Mouse (Mus musculus) forebrain, embryonic 10.5 days (tissue): Measurements from ENCODE around the gene Mrtfa. TPM values are rescaled to one million over a fixed set of nuclear protein-coding genes. Genes with fewer than 3 reads are reported as not detected.

ENCODE experiments used
- DNase-seq: peaks from one replicate; pipeline ENCODE4 v3.0.0-alpha.2; 2017; ENCODE audit warnings: low spot score; ENCODE audit errors: extremely low spot score
- H3K27ac ChIP-seq: fragments of 300-500 bp; sonication (generic); 2 replicates; pipeline ENCODE4 v1.5.1; 2016; ENCODE audit warnings: mild to moderate bottlenecking
- H3K27me3 ChIP-seq: fragments of 300-500 bp; sonication (generic); 2 replicates; pipeline ENCODE4 v1.6.1; 2016; ENCODE audit warnings: mild to moderate bottlenecking; ENCODE audit not compliant: poor library complexity, severe bottlenecking
- H3K36me3 ChIP-seq: fragments of 300-500 bp; sonication (generic); replicated peaks from 2 replicates; pipeline ENCODE4 v1.6.1; 2016; ENCODE audit warnings: mild to moderate bottlenecking, moderate library complexity
- H3K4me1 ChIP-seq: fragments of 300-500 bp; sonication (generic); 2 replicates; pipeline ENCODE4 v1.6.1; 2016
- H3K4me3 ChIP-seq: fragments of 300-500 bp; sonication (generic); 2 replicates; pipeline ENCODE4 v1.5.1; 2016; ENCODE audit warnings: mild to moderate bottlenecking, moderate library complexity
- H3K9me3 ChIP-seq: fragments of 300-500 bp; sonication (generic); 2 replicates; pipeline ENCODE4 v1.6.1; 2016; ENCODE audit warnings: mild to moderate bottlenecking, moderate library complexity
- WGBS: fragments of 180-500 bp; shearing (Covaris S2); methylation state at CpG from one replicate; pipeline ENCODE4 v1.1.7; 2016; 5-methylcytosine and 5-hydroxymethylcytosine counted together
- polyA plus RNA-seq: library from polyadenylated mRNA; unstranded; fragments of >200 nt; fragmentation: Nextera tagmentation; extraction: Ambion mirVana; gene quantifications from 2 replicates; pipeline ENCODE4 v1.2.1, GENCODE M21; 2016

The Mrtfa gene
- polyA plus RNA-seq, 1 experiment from 2014 or later: 21.7 TPM

DNA sequence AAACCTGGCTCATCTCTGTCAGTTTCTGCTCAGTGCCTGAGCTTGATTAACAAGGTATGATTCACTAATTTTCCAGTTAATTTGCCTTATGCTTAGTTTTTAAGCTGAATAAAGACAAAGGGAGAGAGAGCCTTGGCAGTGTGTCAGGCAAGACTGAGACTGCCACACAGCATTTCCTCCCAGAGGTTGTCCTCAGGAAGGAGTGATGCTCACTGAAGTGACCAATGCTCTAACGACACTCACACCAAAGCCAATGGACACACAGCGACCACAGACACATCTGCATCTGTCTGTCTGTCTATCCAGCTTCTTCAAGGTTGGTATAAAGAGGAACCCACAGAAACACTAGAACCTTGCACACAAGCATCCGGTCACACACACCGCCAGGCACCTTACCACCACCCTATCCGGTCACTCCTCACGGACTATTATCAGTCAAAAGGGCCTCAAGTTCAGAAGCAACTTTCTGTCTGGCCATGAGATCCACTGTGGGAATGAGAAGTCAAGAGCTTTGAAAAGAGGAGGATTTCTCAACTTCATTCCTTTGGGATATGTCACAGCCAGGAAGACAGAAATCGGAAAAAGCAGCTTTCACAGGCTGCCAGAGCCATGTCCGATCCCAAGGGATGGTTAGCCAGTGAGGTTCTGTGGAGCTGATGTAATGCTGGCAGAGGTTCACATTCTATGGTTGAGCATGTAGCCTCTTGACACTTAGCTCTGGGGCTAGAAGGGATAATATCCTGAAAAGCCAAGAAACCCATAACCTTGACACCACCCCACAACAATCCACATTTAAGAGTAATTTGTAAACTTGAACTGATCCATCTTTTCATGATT lies 103.7 kb downstream of the Mrtfa start:
- WGBS: 92% methylated on average over 8 of the region's 8 CpGs
- Histone ChIP-seq H3K27ac (no peak overlapping the region), H3K4me1 (peaks cover 36% of the 10 kb centered on the region), H3K4me3 (no peak overlapping the region), H3K36me3 (no peaks in the 10 kb centered on the region), H3K9me3 (no peaks in the 10 kb centered on the region), H3K27me3 (no peaks in the 10 kb centered on the region)
- no peak for DNase-seq

DNA sequence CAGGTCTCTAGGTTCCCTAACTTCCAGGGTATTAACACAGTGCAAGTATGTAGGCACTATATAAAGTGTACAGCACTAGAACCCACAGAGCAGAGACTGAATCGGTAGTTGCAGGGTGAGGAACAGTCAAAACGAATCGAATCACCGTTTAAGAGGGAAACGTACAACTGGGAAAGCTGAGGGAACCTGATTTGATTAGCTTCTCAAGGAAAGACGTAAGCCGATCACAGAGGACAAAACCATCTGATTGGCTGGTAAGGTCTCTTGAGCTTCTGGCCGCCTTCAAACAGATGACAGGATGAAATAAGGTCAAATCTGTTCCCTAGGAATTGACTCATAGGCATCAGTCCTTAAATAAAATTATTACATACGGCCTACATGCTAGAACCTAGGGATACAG lies 106.7 kb downstream of the Mrtfa start:
- H3K27me3 ChIP-seq: no peaks in the 10 kb centered on the region
- no peak for DNase-seq
- H3K4me1 ChIP-seq: peaks cover 33% of the 10 kb centered on the region
- H3K36me3 ChIP-seq: no peaks in the 10 kb centered on the region
- H3K4me3 ChIP-seq: no peak overlapping the region
- no peaks in the 10 kb centered on the region for H3K9me3 ChIP-seq
- no peak overlapping the region for H3K27ac ChIP-seq
- WGBS: 87% methylated on average over 9 of the region's 9 CpGs

DNA sequence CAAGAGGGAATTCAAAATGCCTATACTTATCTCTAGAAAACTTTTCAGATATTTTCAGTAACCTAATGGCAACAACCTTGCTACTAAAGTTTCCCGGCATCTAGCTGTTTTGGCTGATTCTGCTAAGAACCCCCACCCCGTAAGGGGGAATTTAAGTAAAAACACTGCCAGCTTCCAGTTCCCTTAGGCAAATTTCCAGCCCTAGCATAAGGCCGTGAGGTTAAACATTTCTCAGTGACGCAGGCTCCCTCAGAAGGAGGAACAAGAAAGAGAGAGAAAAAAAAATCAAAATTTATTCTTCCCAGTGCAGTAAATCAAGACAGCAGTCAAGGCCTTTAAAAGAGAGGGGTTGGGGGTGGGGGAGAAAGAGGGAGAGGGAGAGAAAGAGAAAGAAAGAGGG lies 107.3 kb downstream of the Mrtfa start:
- H3K36me3 ChIP-seq: no peaks in the 10 kb centered on the region
- no peak overlapping the region for H3K4me3 ChIP-seq
- H3K4me1 ChIP-seq: peaks cover 29% of the 10 kb centered on the region
- WGBS: 80% methylated on average over 4 of the region's 4 CpGs
- no peak for DNase-seq
- H3K27me3 ChIP-seq: no peaks in the 10 kb centered on the region
- no peaks in the 10 kb centered on the region for H3K9me3 ChIP-seq
- H3K27ac ChIP-seq: no peak overlapping the region

- WGBS: 88% methylated on average over 4 of the region's 4 CpGs
- H3K9me3 ChIP-seq: no peaks in the 10 kb centered on the region
- H3K27me3 ChIP-seq: no peaks in the 10 kb centered on the region
- no peak overlapping the region for H3K27ac ChIP-seq
- H3K36me3 ChIP-seq: no peaks in the 10 kb centered on the region
- DNase-seq: no peak
- H3K4me1 ChIP-seq: peaks cover 9% of the 10 kb centered on the region
- no peak overlapping the region for H3K4me3 ChIP-seq
Measured at GRCm38 (mm10) chr15:81081216-81081615, 109.3 kb downstream of the Mrtfa start.

GRCm38 (mm10) chr15:81080405-81080804 lies 110.2 kb downstream of the Mrtfa start:
- no peak for DNase-seq
- Histone ChIP-seq H3K27ac (no peak overlapping the region), H3K27me3 (no peaks in the 10 kb centered on the region), H3K36me3 (no peaks in the 10 kb centered on the region), H3K9me3 (no peaks in the 10 kb centered on the region), H3K4me1 (peaks cover under 1% of the 10 kb centered on the region; the same call in 1 of the 2 replicates), H3K4me3 (no peak overlapping the region)
- 97% methylated on average over 9 of the region's 9 CpGs for WGBS

DNA sequence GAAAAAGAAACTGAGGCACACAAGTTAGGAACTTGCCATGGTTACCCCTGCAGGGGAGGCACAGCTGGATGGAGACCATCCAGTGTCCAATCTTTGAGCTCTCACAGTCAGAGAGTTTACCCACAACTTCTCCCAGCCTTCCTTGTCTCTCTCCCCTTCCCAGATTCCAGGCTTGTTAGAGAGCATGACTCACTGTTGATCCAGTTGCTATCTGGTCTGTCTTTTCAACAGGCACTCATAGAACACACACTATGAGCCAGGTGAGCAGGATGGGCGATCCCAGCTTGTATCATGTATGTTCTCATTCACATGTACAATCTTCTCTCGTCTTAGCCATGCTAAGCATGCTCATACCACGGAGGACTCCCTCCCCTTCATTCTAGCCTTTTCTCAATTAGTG lies 111.3 kb downstream of the Mrtfa start:
- 89% methylated on average over 3 of the region's 3 CpGs for WGBS
- Histone ChIP-seq H3K36me3 (no peaks in the 10 kb centered on the region), H3K27ac (no peak overlapping the region)

GRCm38 (mm10) chr15:81077551-81077950 lies 113.0 kb downstream of the Mrtfa start:
- H3K36me3 ChIP-seq: no peaks in the 10 kb centered on the region
- no peak for DNase-seq
- H3K9me3 ChIP-seq: no peaks in the 10 kb centered on the region
- H3K27ac ChIP-seq: no peak overlapping the region
- H3K4me1 ChIP-seq: no peaks in the 10 kb centered on the region
- no peaks in the 10 kb centered on the region for H3K27me3 ChIP-seq
- no peak overlapping the region for H3K4me3 ChIP-seq
- 97% methylated on average over 4 of the region's 4 CpGs for WGBS

More for the DNA sequence above, 111.3 kb downstream of the Mrtfa start:
- no peaks in the 10 kb centered on the region for H3K9me3 ChIP-seq
- no peak for DNase-seq
- no peak overlapping the region for H3K4me3 ChIP-seq
- no peaks in the 10 kb centered on the region; the same call in 1 of the 2 replicates for H3K4me1 ChIP-seq
- H3K27me3 ChIP-seq: no peaks in the 10 kb centered on the region

- Histone ChIP-seq H3K4me3 (no peak overlapping the region), H3K27ac (no peak overlapping the region), H3K9me3 (no peaks in the 10 kb centered on the region), H3K36me3 (no peaks in the 10 kb centered on the region), H3K27me3 (no peaks in the 10 kb centered on the region), H3K4me1 (no peaks in the 10 kb centered on the region)
- DNase-seq: no peak
- WGBS: 88% methylated on average over 1 of the region's 1 CpGs
Measured at GRCm38 (mm10) chr15:81074543-81074942, 116.0 kb downstream of the Mrtfa start.

- no peak overlapping the region for H3K27ac ChIP-seq
- DNase-seq: no peak
- 76% methylated on average over 2 of the region's 2 CpGs for WGBS
- no peaks in the 10 kb centered on the region for H3K36me3 ChIP-seq
- H3K9me3 ChIP-seq: no peaks in the 10 kb centered on the region
- no peaks in the 10 kb centered on the region for H3K4me1 ChIP-seq
- H3K27me3 ChIP-seq: no peaks in the 10 kb centered on the region
- H3K4me3 ChIP-seq: no peak overlapping the region
Measured at GRCm38 (mm10) chr15:81073751-81074150, 116.8 kb downstream of the Mrtfa start.

- no peak for DNase-seq
- Histone ChIP-seq H3K27me3 (no peaks in the 10 kb centered on the region), H3K4me1 (no peaks in the 10 kb centered on the region), H3K4me3 (no peak overlapping the region), H3K27ac (no peak overlapping the region), H3K36me3 (no peaks in the 10 kb centered on the region), H3K9me3 (no peaks in the 10 kb centered on the region)
- WGBS: 72% methylated on average over 2 of the region's 2 CpGs
Measured at GRCm38 (mm10) chr15:81072748-81073147, 117.8 kb downstream of the Mrtfa start.

- H3K4me3 ChIP-seq: no peak overlapping the region
- H3K36me3 ChIP-seq: no peaks in the 10 kb centered on the region
- H3K9me3 ChIP-seq: no peaks in the 10 kb centered on the region
- WGBS: 93% methylated on average over 1 of the region's 1 CpGs
- DNase-seq: no peak
- H3K27ac ChIP-seq: no peak overlapping the region
- no peaks in the 10 kb centered on the region for H3K27me3 ChIP-seq
- no peaks in the 10 kb centered on the region for H3K4me1 ChIP-seq
Measured at GRCm38 (mm10) chr15:81070470-81070869, 120.1 kb downstream of the Mrtfa start.

GRCm38 (mm10) chr15:81068641-81069381 lies 121.7 kb downstream of the Mrtfa start:
- no peak overlapping the region for H3K27ac ChIP-seq
- no peak overlapping the region for H3K4me3 ChIP-seq
- H3K27me3 ChIP-seq: no peaks in the 10 kb centered on the region
- H3K9me3 ChIP-seq: no peaks in the 10 kb centered on the region
- H3K36me3 ChIP-seq: no peaks in the 10 kb centered on the region
- WGBS: 95% methylated on average over 5 of the region's 5 CpGs
- DNase-seq: no peak
- H3K4me1 ChIP-seq: no peaks in the 10 kb centered on the region

GRCm38 (mm10) chr15:81067761-81068160 lies 122.8 kb downstream of the Mrtfa start:
- DNase-seq: no peak
- Histone ChIP-seq H3K4me1 (peaks cover 9% of the 10 kb centered on the region), H3K9me3 (no peaks in the 10 kb centered on the region), H3K4me3 (no peak overlapping the region), H3K27me3 (no peaks in the 10 kb centered on the region), H3K27ac (no peak overlapping the region), H3K36me3 (no peaks in the 10 kb centered on the region)
- WGBS: 94% methylated on average over 3 of the region's 3 CpGs
